Mouse (Mus musculus): ENCODE measurements at regions not wholly inside any gene's neighbourhood (a gene's known extent, or its start where the extent isn't known, plus 50 kb on each side); places are given as distances from the start of the nearest gene placed in this dataset.
A peak's percentile ranks its signal among the peaks of the same experiment; 100 is the strongest.

- Histone ChIP-seq H3K36me3 (ENCODE audit: control insufficient read depth, insufficient read depth, low read length) (no peaks in the 10 kb centered on the region), H3K4me3 (ENCODE audit: low read depth, low read length) (no peak overlapping the region), H3K4me1 (replicated peaks; ENCODE audit: control insufficient read depth, insufficient read depth) (no peaks in the 10 kb centered on the region), H3K27ac (replicated peaks) (no peak overlapping the region), H3K9ac (ENCODE audit: low read length) (no peak overlapping the region), H3K4me2 (replicated peaks; ENCODE audit: low read depth) (no peak overlapping the region), H3K27me3 (ENCODE audit: control insufficient read depth, insufficient read depth, low read length) (no peaks in the 10 kb centered on the region), H3K9me3 (ENCODE audit: control insufficient read depth, low read length) (no peaks in the 10 kb centered on the region)
- ATAC-seq (ENCODE audit: low FRiP score, low TSS enrichment) (no peak), DNase-seq (ENCODE audit: low spot score) (no peak)
- WGBS: 92% methylated on average over 5 of the region's 5 CpGs
- TF ChIP-seq EP300 (optimal IDR thresholded peaks at IDR 0.05): no peak
- no peak for TF ChIP-seq CTCF (IDR thresholded peaks at IDR 0.05; ENCODE audit: low read depth)
Measured at GRCm38 (mm10) chr14:62008707-62009106, 283.7 kb upstream of the Rnaseh2b start.

GRCm38 (mm10) chr14:62018804-62019203 lies 273.6 kb upstream of the Rnaseh2b start:
- Histone ChIP-seq H3K4me1 (replicated peaks; ENCODE audit: control insufficient read depth, insufficient read depth) (no peaks in the 10 kb centered on the region), H3K9ac (ENCODE audit: low read length) (no peak overlapping the region), H3K9me3 (ENCODE audit: control insufficient read depth, low read length) (no peaks in the 10 kb centered on the region), H3K36me3 (ENCODE audit: control insufficient read depth, insufficient read depth, low read length) (no peaks in the 10 kb centered on the region), H3K27ac (replicated peaks) (no peak overlapping the region), H3K4me2 (replicated peaks; ENCODE audit: low read depth) (no peak overlapping the region), H3K4me3 (ENCODE audit: low read depth, low read length) (no peak overlapping the region), H3K27me3 (ENCODE audit: control insufficient read depth, insufficient read depth, low read length) (no peaks in the 10 kb centered on the region)
- no peak for TF ChIP-seq CTCF (IDR thresholded peaks at IDR 0.05; ENCODE audit: low read depth)
- no peak for TF ChIP-seq EP300 (optimal IDR thresholded peaks at IDR 0.05)
- ATAC-seq (ENCODE audit: low FRiP score, low TSS enrichment) (no peak), DNase-seq (ENCODE audit: low spot score) (no peak)
- WGBS: 91% methylated on average over 4 of the region's 4 CpGs

- DNase-seq (ENCODE audit: low spot score) (no peak), ATAC-seq (ENCODE audit: low FRiP score, low TSS enrichment) (no peak)
- 49% methylated on average over 3 of the region's 3 CpGs for WGBS
- Histone ChIP-seq H3K4me2 (replicated peaks; ENCODE audit: low read depth) (no peak overlapping the region), H3K9ac (ENCODE audit: low read length) (no peak overlapping the region), H3K4me3 (ENCODE audit: low read depth, low read length) (no peak overlapping the region), H3K36me3 (ENCODE audit: control insufficient read depth, insufficient read depth, low read length) (no peaks in the 10 kb centered on the region), H3K4me1 (replicated peaks; ENCODE audit: control insufficient read depth, insufficient read depth) (no peaks in the 10 kb centered on the region), H3K9me3 (ENCODE audit: control insufficient read depth, low read length) (no peaks in the 10 kb centered on the region), H3K27me3 (ENCODE audit: control insufficient read depth, insufficient read depth, low read length) (no peaks in the 10 kb centered on the region), H3K27ac (replicated peaks) (0 out of 2 replicates have a peak overlapping the region, but pooled peaks have one; percentile 24)
- TF ChIP-seq CTCF (IDR thresholded peaks at IDR 0.05; ENCODE audit: low read depth) (no peak), EP300 (optimal IDR thresholded peaks at IDR 0.05) (no peak)
Measured at GRCm38 (mm10) chr14:62020996-62021395, 271.4 kb upstream of the Rnaseh2b start.

- no peak overlapping the region for H3K4me2 ChIP-seq (replicated peaks; ENCODE audit: low read depth)
- TF ChIP-seq CTCF (IDR thresholded peaks at IDR 0.05; ENCODE audit: low read depth): no peak
- TF ChIP-seq EP300 (optimal IDR thresholded peaks at IDR 0.05): no peak
- no peak overlapping the region for H3K4me3 ChIP-seq (ENCODE audit: low read depth, low read length)
- 92% methylated on average over 3 of the region's 3 CpGs for WGBS
- H3K27ac ChIP-seq (replicated peaks): no peak overlapping the region
- no peaks in the 10 kb centered on the region for H3K4me1 ChIP-seq (replicated peaks; ENCODE audit: control insufficient read depth, insufficient read depth)
- no peaks in the 10 kb centered on the region for H3K36me3 ChIP-seq (ENCODE audit: control insufficient read depth, insufficient read depth, low read length)
- no peak overlapping the region for H3K9ac ChIP-seq (ENCODE audit: low read length)
- no peaks in the 10 kb centered on the region for H3K9me3 ChIP-seq (ENCODE audit: control insufficient read depth, low read length)
- ATAC-seq (ENCODE audit: low FRiP score, low TSS enrichment) (no peak), DNase-seq (ENCODE audit: low spot score) (no peak)
- no peaks in the 10 kb centered on the region for H3K27me3 ChIP-seq (ENCODE audit: control insufficient read depth, insufficient read depth, low read length)
Measured at GRCm38 (mm10) chr14:62022193-62022592, 270.2 kb upstream of the Rnaseh2b start.

GRCm38 (mm10) chr14:62023022-62023421 lies 269.4 kb upstream of the Rnaseh2b start:
- no peak overlapping the region for H3K9ac ChIP-seq (ENCODE audit: low read length)
- ATAC-seq (ENCODE audit: low FRiP score, low TSS enrichment) (no peak), DNase-seq (ENCODE audit: low spot score) (no peak)
- H3K9me3 ChIP-seq (ENCODE audit: control insufficient read depth, low read length): no peaks in the 10 kb centered on the region
- no peaks in the 10 kb centered on the region for H3K27me3 ChIP-seq (ENCODE audit: control insufficient read depth, insufficient read depth, low read length)
- H3K4me3 ChIP-seq (ENCODE audit: low read depth, low read length): no peak overlapping the region
- no peaks in the 10 kb centered on the region for H3K4me1 ChIP-seq (replicated peaks; ENCODE audit: control insufficient read depth, insufficient read depth)
- no peak overlapping the region for H3K4me2 ChIP-seq (replicated peaks; ENCODE audit: low read depth)
- 55% methylated on average over 7 of the region's 7 CpGs for WGBS
- TF ChIP-seq EP300 (optimal IDR thresholded peaks at IDR 0.05) (no peak), CTCF (IDR thresholded peaks at IDR 0.05; ENCODE audit: low read depth) (no peak)
- no peak overlapping the region for H3K27ac ChIP-seq (replicated peaks)
- H3K36me3 ChIP-seq (ENCODE audit: control insufficient read depth, insufficient read depth, low read length): no peaks in the 10 kb centered on the region

GRCm38 (mm10) chr14:62027751-62028279 lies 264.6 kb upstream of the Rnaseh2b start:
- DNase-seq (ENCODE audit: low spot score) (no peak), ATAC-seq (ENCODE audit: low FRiP score, low TSS enrichment) (no peak)
- TF ChIP-seq CTCF (IDR thresholded peaks at IDR 0.05; ENCODE audit: low read depth) (no peak), EP300 (optimal IDR thresholded peaks at IDR 0.05) (no peak)
- Histone ChIP-seq H3K9ac (ENCODE audit: low read length) (no peak overlapping the region), H3K4me3 (ENCODE audit: low read depth, low read length) (no peak overlapping the region), H3K36me3 (ENCODE audit: control insufficient read depth, insufficient read depth, low read length) (no peaks in the 10 kb centered on the region), H3K9me3 (ENCODE audit: control insufficient read depth, low read length) (no peaks in the 10 kb centered on the region), H3K4me2 (replicated peaks; ENCODE audit: low read depth) (no peak overlapping the region), H3K4me1 (replicated peaks; ENCODE audit: control insufficient read depth, insufficient read depth) (no peaks in the 10 kb centered on the region), H3K27ac (replicated peaks) (no peak overlapping the region), H3K27me3 (ENCODE audit: control insufficient read depth, insufficient read depth, low read length) (no peaks in the 10 kb centered on the region)
- 58% methylated on average over 8 of the region's 8 CpGs for WGBS

Measured in stomach, postnatal 0 days (tissue).